Mouse (Mus musculus): ENCODE measurements around the gene Wwox. TPM values are rescaled to one million over a fixed set of nuclear protein-coding genes. Genes with fewer than 3 reads are reported as not detected.

The Wwox gene
- total and polyA plus RNA-seq, 3 experiments, result 7.6 to 61.8 (median 12.2) TPM

DNA sequence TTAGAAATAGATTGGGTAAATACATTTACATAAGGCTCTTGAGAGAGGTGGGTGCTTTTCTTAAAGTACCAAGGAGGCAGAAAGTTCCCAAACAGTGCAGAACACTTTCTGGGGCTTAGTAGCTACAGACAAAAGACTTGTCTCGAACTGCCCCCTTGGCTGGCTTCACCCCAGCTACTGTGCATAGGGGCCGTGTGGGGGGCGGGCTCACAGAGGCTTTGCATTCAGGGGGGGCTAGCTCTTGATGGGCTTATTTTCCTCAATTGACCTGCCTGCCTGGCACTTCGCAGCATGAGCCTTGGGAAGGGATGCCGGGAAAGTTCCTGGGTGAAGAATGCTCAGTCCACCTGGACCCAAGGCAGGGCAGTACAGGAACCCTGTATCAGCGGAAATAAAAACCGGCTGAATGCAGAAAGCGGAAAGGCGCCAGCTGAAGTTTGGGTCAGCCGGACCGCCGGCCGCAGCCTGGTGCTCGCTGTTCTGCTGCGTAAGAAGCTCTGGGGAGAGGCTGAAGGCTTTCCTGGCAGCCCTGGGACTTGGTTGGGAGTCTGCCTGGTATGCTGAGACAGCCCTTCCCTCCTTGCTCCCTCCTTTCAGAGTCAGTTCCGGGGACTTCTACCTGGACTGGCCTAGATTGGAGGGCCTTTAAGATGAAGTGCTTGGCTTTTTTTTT, 918.3 kb downstream of the Wwox start:
- H3K9ac ChIP-seq (ENCODE audit: control insufficient read depth, low read depth, low read length, poor library complexity, severe bottlenecking), result no peak overlapping the region
- TF ChIP-seq E2F4 (IDR thresholded peaks at IDR 0.05; ENCODE audit: borderline replicate concordance, low read depth, low read length) (no peak), MAX (IDR thresholded peaks at IDR 0.05; ENCODE audit: low read length) (no peak), GABPA (IDR thresholded peaks at IDR 0.05; ENCODE audit: low read depth, low read length) (no peak), MXI1 (IDR thresholded peaks at IDR 0.05; ENCODE audit: low read depth, low read length) (no peak), MAZ (IDR thresholded peaks at IDR 0.05; ENCODE audit: low read depth, low read length) (no peak), MYB (IDR thresholded peaks at IDR 0.05; ENCODE audit: low read depth, low read length) (no peak), POLR2AphosphoS2 (IDR thresholded peaks at IDR 0.05; ENCODE audit: low read length) (no peak), JUND (IDR thresholded peaks at IDR 0.05; ENCODE audit: low read depth, low read length) (no peak), USF2 (IDR thresholded peaks at IDR 0.05; ENCODE audit: borderline replicate concordance in 1 of 2, insufficient read depth in 1 of 2, low read depth in 1 of 2, low read length in 2 of 2) (no peak), RAD21 (IDR thresholded peaks at IDR 0.05; ENCODE audit: low read depth, low read length) (no peak), BHLHE40 (IDR thresholded peaks at IDR 0.05; ENCODE audit: borderline replicate concordance, low read depth, low read length) (no peak), UBTF (IDR thresholded peaks at IDR 0.05; ENCODE audit: borderline replicate concordance, insufficient read depth, low read depth, low read length) (no peak), RCOR1 (IDR thresholded peaks at IDR 0.05; ENCODE audit: low read depth, low read length) (no peak)
- H3K27ac ChIP-seq (ENCODE audit: control insufficient read depth, low read depth, low read length), result no peak overlapping the region
- H3K4me1 ChIP-seq (ENCODE audit: control insufficient read depth in 1 of 2, insufficient read depth in 2 of 2, low read length in 2 of 2), result no peaks in the 10 kb centered on the region
- H3K4me3 ChIP-seq (ENCODE audit: control insufficient read depth in 1 of 2, insufficient read depth in 1 of 2, low read depth in 2 of 2, low read length in 2 of 2), result no peak overlapping the region
- no peaks in the 10 kb centered on the region for H3K9me3 ChIP-seq (replicated peaks; ENCODE audit: insufficient read depth, low read length)
- H3K36me3 ChIP-seq (ENCODE audit: control insufficient read depth in 1 of 2, insufficient read depth in 2 of 2, low read length in 2 of 2), result no peaks in the 10 kb centered on the region
- H3K79me2 ChIP-seq (ENCODE audit: control insufficient read depth, insufficient read depth, low read length, poor library complexity), result no peaks in the 10 kb centered on the region
- H3K27me3 ChIP-seq (ENCODE audit: control insufficient read depth in 1 of 2, insufficient read depth in 2 of 2, low read length in 2 of 2), result no peaks in the 10 kb centered on the region
- DNase-seq (ENCODE audit: low read depth, low spot score), result no peak

DNA sequence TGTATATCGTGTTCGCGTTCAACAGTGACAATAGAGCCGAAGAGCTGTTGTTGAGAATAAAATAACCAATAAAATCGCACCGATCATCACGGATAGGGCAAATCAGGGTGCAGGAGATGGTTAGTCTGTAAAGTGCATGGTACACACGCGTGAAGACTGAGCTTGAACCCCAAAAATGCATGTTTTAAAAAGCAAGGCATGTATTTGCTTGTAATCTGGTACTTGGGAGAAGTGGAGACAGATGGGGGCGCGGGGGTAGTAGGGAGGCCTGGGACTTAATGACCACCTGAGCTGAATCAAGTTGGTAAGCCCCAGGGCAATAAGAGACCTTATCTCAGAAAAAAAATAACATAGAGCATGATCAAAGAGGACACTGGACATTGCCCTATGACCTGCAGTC, 919.0 kb downstream of the Wwox start:
- TF ChIP-seq TAL1 (IDR thresholded peaks at IDR 0.05; ENCODE audit: low read length) (no peak), ZC3H11A (IDR thresholded peaks at IDR 0.05; ENCODE audit: low read depth, low read length) (no peak), UBTF (IDR thresholded peaks at IDR 0.05; ENCODE audit: borderline replicate concordance, insufficient read depth, low read depth, low read length) (no peak), POLR2A (IDR thresholded peaks at IDR 0.05; ENCODE audit: control insufficient read depth in 1 of 2, insufficient read depth in 1 of 2, low read depth in 1 of 2, low read length in 2 of 2, poor library complexity in 1 of 2) (no peak), SMC3 (IDR thresholded peaks at IDR 0.05; ENCODE audit: low read depth, low read length) (no peak), ZMIZ1 (IDR thresholded peaks at IDR 0.05; ENCODE audit: low read depth, low read length) (no peak), E2F4 (IDR thresholded peaks at IDR 0.05; ENCODE audit: borderline replicate concordance, low read depth, low read length) (no peak), ELF1 (IDR thresholded peaks at IDR 0.05; ENCODE audit: low read depth, low read length) (no peak), GABPA (IDR thresholded peaks at IDR 0.05; ENCODE audit: low read depth, low read length) (no peak), HCFC1 (IDR thresholded peaks at IDR 0.05; ENCODE audit: low read depth, low read length) (no peak), NRF1 (IDR thresholded peaks at IDR 0.05; ENCODE audit: insufficient read depth, low read depth, low read length, poor library complexity, severe bottlenecking) (no peak)
- Histone ChIP-seq H3K4me1 (ENCODE audit: control insufficient read depth in 1 of 2, insufficient read depth in 2 of 2, low read length in 2 of 2) (no peaks in the 10 kb centered on the region), H3K27ac (ENCODE audit: control insufficient read depth, low read depth, low read length) (no peak overlapping the region), H3K4me3 (ENCODE audit: control insufficient read depth in 1 of 2, insufficient read depth in 1 of 2, low read depth in 2 of 2, low read length in 2 of 2) (no peak overlapping the region), H3K79me2 (ENCODE audit: control insufficient read depth, insufficient read depth, low read length, poor library complexity) (no peaks in the 10 kb centered on the region), H3K27me3 (ENCODE audit: control insufficient read depth in 1 of 2, insufficient read depth in 2 of 2, low read length in 2 of 2) (no peaks in the 10 kb centered on the region), H3K9me3 (replicated peaks; ENCODE audit: insufficient read depth, low read length) (no peaks in the 10 kb centered on the region), H3K36me3 (ENCODE audit: control insufficient read depth in 1 of 2, insufficient read depth in 2 of 2, low read length in 2 of 2) (no peaks in the 10 kb centered on the region), H3K9ac (ENCODE audit: control insufficient read depth, low read depth, low read length, poor library complexity, severe bottlenecking) (no peak overlapping the region)
- DNase-seq (ENCODE audit: low read depth, low spot score), result no peak
